Mouse (Mus musculus): ENCODE measurements around the gene Baiap2.

DNA sequence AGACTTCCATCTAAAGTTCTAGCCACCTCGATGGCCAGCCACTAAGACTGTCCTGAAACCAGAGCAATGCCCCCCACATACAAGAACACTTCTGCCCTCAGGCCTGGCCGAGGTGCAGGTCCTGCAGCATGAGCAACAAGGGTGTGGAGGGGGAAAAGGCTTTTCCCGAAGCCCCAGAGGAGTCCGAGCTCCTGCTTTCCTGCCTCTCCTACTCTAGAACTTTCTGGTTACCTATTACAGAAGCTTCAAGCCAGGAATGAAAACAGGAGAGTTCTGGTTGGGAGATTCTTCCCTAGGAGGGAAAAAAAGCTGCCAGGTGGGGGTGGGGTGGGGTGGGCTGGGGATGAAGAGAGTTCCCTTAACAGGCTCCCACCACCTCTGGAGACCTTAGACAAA, 2.9 kb upstream of the Baiap2 start:
- TF ChIP-seq POLR2A (IDR thresholded peaks at IDR 0.05; ENCODE audit: borderline replicate concordance, control insufficient read depth, low read depth, low read length) (no peak), CTCF (IDR thresholded peaks at IDR 0.05; ENCODE audit: control insufficient read depth, insufficient read depth, low read length) (no peak)

All from bone marrow, adult 2 months (tissue).